Mouse (Mus musculus): ENCODE measurements at regions not wholly inside any gene's neighbourhood (a gene's known extent, or its start where the extent isn't known, plus 50 kb on each side); places are given as distances from the start of the nearest gene placed in this dataset.
A peak's percentile ranks its signal among the peaks of the same experiment; 100 is the strongest.

GRCm38 (mm10) chr7:111256199-111256598 lies 173.4 kb upstream of the Eif4g2 start:
- TF ChIP-seq CTCF (IDR thresholded peaks at IDR 0.05) (peak; percentile 13; the same call in 1 of the 2 replicates), POLR2A (IDR thresholded peaks at IDR 0.05; ENCODE audit: insufficient read depth, low read depth, low read length) (no peak)
